Mouse (Mus musculus): Measurements from ENCODE around the gene Ptpn22. TPM values are rescaled to one million over a fixed set of nuclear protein-coding genes. Genes with fewer than 3 reads are reported as not detected.

Ptpn22 gene
- polyA plus RNA-seq, 1 experiment, result 68.3 TPM

DNA sequence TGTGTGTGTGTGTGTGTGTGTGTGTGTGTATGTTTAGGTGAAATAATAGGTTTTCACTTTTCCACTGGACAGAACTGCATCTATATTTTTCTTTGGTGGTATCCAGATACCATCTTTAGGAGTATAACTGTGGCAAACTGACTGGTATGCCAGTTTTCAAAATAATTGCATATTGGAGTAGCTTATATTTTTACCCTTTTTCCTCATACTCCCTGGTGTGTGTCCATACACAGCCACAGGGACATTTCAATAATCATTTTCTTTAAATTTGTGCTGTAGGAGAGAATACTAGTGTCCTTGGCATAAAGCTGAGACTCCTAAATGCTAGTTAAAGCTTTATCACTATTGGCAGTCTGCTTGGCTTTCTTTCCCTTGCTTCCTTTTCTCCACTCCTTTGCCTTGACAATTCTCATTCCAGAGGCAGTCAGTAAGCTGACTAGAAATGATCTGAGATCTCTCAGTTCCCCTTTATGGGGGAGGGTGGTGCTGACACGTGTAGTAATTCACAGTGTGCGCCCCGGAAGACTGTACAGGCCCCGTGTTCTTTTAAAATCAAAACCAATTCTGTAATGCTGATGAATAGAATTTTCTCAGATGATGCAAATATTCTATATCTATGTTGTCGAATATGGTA, 56.7 kb downstream of the Ptpn22 start:
- Histone ChIP-seq H3K36me3 (ENCODE audit: control insufficient read depth, insufficient read depth, low read length) (0 out of 2 replicates have a peak, but pooled peaks cover 3% of the 10 kb centered on the region), H3K27me3 (ENCODE audit: control insufficient read depth, insufficient read depth, low read length) (no peaks in the 10 kb centered on the region), H3K4me3 (ENCODE audit: control insufficient read depth, insufficient read depth, low read length) (no peak overlapping the region), H3K27ac (ENCODE audit: control insufficient read depth, insufficient read depth, low read length) (no peak overlapping the region), H3K4me1 (replicated peaks; ENCODE audit: control insufficient read depth, insufficient read depth, low read length) (no peaks in the 10 kb centered on the region)
- DNase-seq, result peak; percentile 36
- 2% methylated on average over 5 of the region's 5 CpGs for WGBS
- no peak for TF ChIP-seq POLR2A (IDR thresholded peaks at IDR 0.05; ENCODE audit: control insufficient read depth, extremely low read depth, insufficient read depth, low read length, poor library complexity)
- no peak for TF ChIP-seq CTCF (IDR thresholded peaks at IDR 0.05; ENCODE audit: borderline replicate concordance, control insufficient read depth, extremely low read depth, insufficient read depth, low read length, poor library complexity)

DNA sequence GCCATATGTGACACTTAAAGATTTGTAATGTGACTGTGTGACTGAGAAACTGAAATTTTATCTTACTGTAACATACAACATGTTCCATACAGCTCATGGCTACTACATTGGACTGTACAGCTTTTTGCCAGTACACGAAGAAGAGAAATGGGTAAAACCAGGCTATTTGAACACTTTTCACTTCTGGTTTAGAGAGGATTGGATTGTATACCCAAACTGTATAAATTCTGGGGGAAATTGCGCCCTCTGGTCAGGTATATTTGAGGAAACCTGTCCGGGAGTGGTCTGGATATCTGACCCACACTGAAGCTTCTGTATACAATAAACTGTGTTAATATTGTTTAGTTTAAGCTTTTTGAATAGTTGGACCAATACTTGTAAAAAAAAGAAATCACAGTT, 57.2 kb downstream of the Ptpn22 start:
- Histone ChIP-seq H3K27me3 (ENCODE audit: control insufficient read depth, insufficient read depth, low read length) (no peaks in the 10 kb centered on the region), H3K36me3 (ENCODE audit: control insufficient read depth, insufficient read depth, low read length) (0 out of 2 replicates have a peak, but pooled peaks cover 3% of the 10 kb centered on the region), H3K4me1 (replicated peaks; ENCODE audit: control insufficient read depth, insufficient read depth, low read length) (no peaks in the 10 kb centered on the region), H3K27ac (ENCODE audit: control insufficient read depth, insufficient read depth, low read length) (no peak overlapping the region), H3K4me3 (ENCODE audit: control insufficient read depth, insufficient read depth, low read length) (no peak overlapping the region)
- no peak for DNase-seq
- WGBS, result 26% methylated on average over 3 of the region's 3 CpGs
- TF ChIP-seq CTCF (IDR thresholded peaks at IDR 0.05; ENCODE audit: borderline replicate concordance, control insufficient read depth, extremely low read depth, insufficient read depth, low read length, poor library complexity) (no peak), POLR2A (IDR thresholded peaks at IDR 0.05; ENCODE audit: control insufficient read depth, extremely low read depth, insufficient read depth, low read length, poor library complexity) (no peak)

GRCm38 (mm10) chr3:103920094-103920493, 60.5 kb downstream of the Ptpn22 start:
- Histone ChIP-seq H3K4me1 (replicated peaks; ENCODE audit: control insufficient read depth, insufficient read depth, low read length) (no peaks in the 10 kb centered on the region), H3K27ac (ENCODE audit: control insufficient read depth, insufficient read depth, low read length) (no peak overlapping the region), H3K4me3 (ENCODE audit: control insufficient read depth, insufficient read depth, low read length) (no peak overlapping the region), H3K36me3 (ENCODE audit: control insufficient read depth, insufficient read depth, low read length) (no peaks in the 10 kb centered on the region), H3K27me3 (ENCODE audit: control insufficient read depth, insufficient read depth, low read length) (no peaks in the 10 kb centered on the region)
- WGBS, result 96% methylated on average over 1 of the region's 1 CpGs
- no peak for TF ChIP-seq CTCF (IDR thresholded peaks at IDR 0.05; ENCODE audit: borderline replicate concordance, control insufficient read depth, extremely low read depth, insufficient read depth, low read length, poor library complexity)
- no peak for TF ChIP-seq POLR2A (IDR thresholded peaks at IDR 0.05; ENCODE audit: control insufficient read depth, extremely low read depth, insufficient read depth, low read length, poor library complexity)
- no peak for DNase-seq

DNA sequence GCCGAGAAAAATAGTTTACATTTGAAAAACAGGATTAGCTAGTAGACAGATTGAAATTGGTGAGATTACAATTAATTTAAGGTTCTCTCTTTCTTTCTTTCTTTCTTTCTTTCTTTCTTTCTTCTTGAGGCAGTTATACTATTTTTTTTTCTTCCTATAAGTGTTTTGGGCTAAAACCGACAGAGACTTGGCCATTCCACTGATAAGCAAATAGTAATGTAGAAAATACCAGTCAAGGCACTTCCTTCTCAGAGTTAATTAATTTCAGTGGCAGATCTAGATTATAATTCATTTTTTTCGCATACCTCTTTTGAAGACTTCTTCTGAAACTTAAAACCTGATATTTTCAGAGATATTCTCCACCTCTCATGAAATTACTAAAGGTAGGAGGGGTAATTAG, 65.7 kb downstream of the Ptpn22 start:
- WGBS, result 97% methylated on average over 3 of the region's 3 CpGs
- TF ChIP-seq CTCF (IDR thresholded peaks at IDR 0.05; ENCODE audit: borderline replicate concordance, control insufficient read depth, extremely low read depth, insufficient read depth, low read length, poor library complexity) (no peak), POLR2A (IDR thresholded peaks at IDR 0.05; ENCODE audit: control insufficient read depth, extremely low read depth, insufficient read depth, low read length, poor library complexity) (no peak)
- no peaks in the 10 kb centered on the region for H3K4me1 ChIP-seq (replicated peaks; ENCODE audit: control insufficient read depth, insufficient read depth, low read length)
- no peak for DNase-seq
- H3K27me3 ChIP-seq (ENCODE audit: control insufficient read depth, insufficient read depth, low read length), result no peaks in the 10 kb centered on the region
- H3K36me3 ChIP-seq (ENCODE audit: control insufficient read depth, insufficient read depth, low read length), result peaks cover 13% of the 10 kb centered on the region; the same call in 1 of the 2 replicates
- H3K27ac ChIP-seq (ENCODE audit: control insufficient read depth, insufficient read depth, low read length), result no peak overlapping the region
- no peak overlapping the region for H3K4me3 ChIP-seq (ENCODE audit: control insufficient read depth, insufficient read depth, low read length)

- no peak for TF ChIP-seq POLR2A (IDR thresholded peaks at IDR 0.05; ENCODE audit: control insufficient read depth, extremely low read depth, insufficient read depth, low read length, poor library complexity)
- TF ChIP-seq CTCF (IDR thresholded peaks at IDR 0.05; ENCODE audit: borderline replicate concordance, control insufficient read depth, extremely low read depth, insufficient read depth, low read length, poor library complexity), result no peak
- Histone ChIP-seq H3K27me3 (ENCODE audit: control insufficient read depth, insufficient read depth, low read length) (no peaks in the 10 kb centered on the region), H3K4me1 (replicated peaks; ENCODE audit: control insufficient read depth, insufficient read depth, low read length) (no peaks in the 10 kb centered on the region), H3K27ac (ENCODE audit: control insufficient read depth, insufficient read depth, low read length) (no peak overlapping the region; the same call in 1 of the 2 replicates), H3K36me3 (ENCODE audit: control insufficient read depth, insufficient read depth, low read length) (peaks cover 13% of the 10 kb centered on the region; the same call in 1 of the 2 replicates), H3K4me3 (ENCODE audit: control insufficient read depth, insufficient read depth, low read length) (no peak overlapping the region)
- WGBS, result 19% methylated on average over 6 of the region's 6 CpGs
- peak; percentile 45 for DNase-seq
Measured at GRCm38 (mm10) chr3:103927511-103927910, 67.9 kb downstream of the Ptpn22 start.

DNA sequence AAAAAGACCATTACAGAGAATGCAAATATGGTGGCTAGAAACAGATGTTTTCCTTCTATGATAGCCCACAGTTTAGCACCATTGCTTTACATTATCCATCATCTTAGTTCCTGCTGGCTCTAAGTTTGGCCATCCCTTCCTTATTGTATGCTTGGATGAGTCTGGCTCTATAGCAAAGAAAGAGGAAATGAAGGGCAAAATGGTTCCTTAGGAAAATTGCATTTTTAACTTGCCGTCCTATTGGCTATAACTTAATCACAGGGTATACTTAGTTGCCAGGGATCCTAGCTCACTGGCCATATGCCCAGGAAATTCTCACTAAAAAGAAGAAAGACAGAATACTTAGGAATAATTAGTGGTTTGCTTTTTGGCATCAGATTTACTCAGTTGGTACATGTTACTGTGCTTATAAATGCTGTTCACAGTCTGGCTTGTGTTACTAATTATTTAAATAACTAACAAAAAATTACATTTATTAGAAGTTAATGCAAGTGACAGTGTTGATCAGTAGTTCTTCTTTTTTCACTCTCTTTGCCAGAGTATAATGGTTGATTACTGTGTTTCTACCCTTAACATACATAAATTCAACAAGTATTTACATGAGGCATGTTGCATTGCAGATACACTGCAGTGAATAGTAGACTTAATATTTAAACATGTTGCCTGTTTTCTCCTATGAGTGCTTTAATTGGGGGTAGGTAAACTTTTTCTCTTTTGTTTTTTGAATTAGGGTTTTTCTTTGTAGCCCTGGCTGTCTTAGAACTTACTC, 85.4 kb downstream of the Ptpn22 start:
- H3K27ac ChIP-seq (ENCODE audit: control insufficient read depth, insufficient read depth, low read length), result no peak overlapping the region
- no peaks in the 10 kb centered on the region for H3K4me1 ChIP-seq (replicated peaks; ENCODE audit: control insufficient read depth, insufficient read depth, low read length)
- 98% methylated on average over 1 of the region's 1 CpGs for WGBS
- no peak for TF ChIP-seq CTCF (IDR thresholded peaks at IDR 0.05; ENCODE audit: borderline replicate concordance, control insufficient read depth, extremely low read depth, insufficient read depth, low read length, poor library complexity)
- no peak for TF ChIP-seq POLR2A (IDR thresholded peaks at IDR 0.05; ENCODE audit: control insufficient read depth, extremely low read depth, insufficient read depth, low read length, poor library complexity)
- DNase-seq, result no peak
- no peak overlapping the region for H3K4me3 ChIP-seq (ENCODE audit: control insufficient read depth, insufficient read depth, low read length)
- H3K36me3 ChIP-seq (ENCODE audit: control insufficient read depth, insufficient read depth, low read length), result no peaks in the 10 kb centered on the region
- H3K27me3 ChIP-seq (ENCODE audit: control insufficient read depth, insufficient read depth, low read length), result no peaks in the 10 kb centered on the region

All from thymus, adult 2 months (tissue).